ENCODE assay signal across 7 mouse cellular contexts in the genomic region with DNA sequence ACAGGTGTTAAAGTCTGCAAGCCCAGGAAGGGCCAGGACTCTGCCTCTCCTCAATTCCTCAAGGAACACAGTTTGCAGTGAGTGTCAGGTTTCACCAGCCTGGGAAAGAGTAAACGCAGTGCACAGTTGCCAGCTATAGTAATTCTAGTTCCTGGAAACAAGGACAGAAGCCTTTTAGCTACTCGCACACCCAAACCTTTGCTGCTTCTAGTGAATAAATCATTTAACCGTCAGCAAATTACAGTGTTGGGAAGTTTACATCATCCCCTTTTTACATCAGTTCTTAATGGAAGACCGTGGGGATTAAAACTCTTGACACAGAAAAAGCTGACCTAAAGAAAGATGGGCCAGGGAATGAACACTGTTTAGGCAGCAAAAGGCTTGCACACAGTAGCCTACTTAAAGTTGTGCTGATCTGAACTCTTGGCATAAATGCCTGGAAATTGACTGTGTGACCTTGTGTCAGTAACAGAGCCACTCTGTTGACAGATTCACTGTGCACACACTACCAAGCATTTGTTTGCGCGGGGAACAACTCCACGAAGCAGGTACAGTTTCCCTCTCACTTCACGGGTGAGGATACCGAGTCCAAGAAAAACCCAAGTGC. TPM values are rescaled to one million over a fixed set of nuclear protein-coding genes. Genes with fewer than 3 reads are reported as not detected.
DNase-seq lines count a peak whose midpoint lies in the region; ATAC-seq and TF ChIP-seq lines count a peak whose summit lies in the region.

No protein-coding gene starts in this region.

- no peaks in the 10 kb centered on the region for H3K9me3 ChIP-seq in embryonic facial prominence, embryonic 11.5 days (replicated peaks; ENCODE audit: control insufficient read depth, low read length)

- no peaks in the 10 kb centered on the region for H3K4me1 ChIP-seq in embryonic facial prominence, embryonic 11.5 days (ENCODE audit: control insufficient read depth, insufficient read depth, low read length)

- no peaks in the 10 kb centered on the region for H3K27me3 ChIP-seq in C2C12 (ENCODE audit: control insufficient read depth, insufficient read depth, insufficient read length)
- H3K27me3 ChIP-seq in embryonic facial prominence, embryonic 11.5 days (ENCODE audit: control insufficient read depth, insufficient read depth, low read length), result no peaks in the 10 kb centered on the region

- WGBS in embryonic facial prominence, embryonic 11.5 days, result 4% methylated on average over 9 of the region's 9 CpGs

- DNase-seq in 3T3-L1 (ENCODE audit: low read depth, low spot score), result peak; percentile 67
- DNase-seq in embryonic facial prominence, embryonic 11.5 days (ENCODE audit: low spot score), result peak; percentile 72
- peak; percentile 56 for DNase-seq in hindlimb bud, embryonic 11.5 days (ENCODE audit: extremely low spot score, low read depth, low spot score)
- no peak for DNase-seq in urinary bladder, postnatal 4 days (ENCODE audit: low spot score in 2 of 2)
- no peak for DNase-seq in testis, postnatal 10 days (ENCODE audit: low spot score)

- peak overlapping the region; percentile 97 for H3K9ac ChIP-seq in embryonic facial prominence, embryonic 11.5 days (replicated peaks; ENCODE audit: low read length)

- no peak for TF ChIP-seq CTCF in C2C12 (IDR thresholded peaks at IDR 0.05; ENCODE audit: control insufficient read depth, insufficient read depth, insufficient read length)

- peaks cover 28% of the 10 kb centered on the region for H3K79me3 ChIP-seq in C2C12 (ENCODE audit: low read depth)

- peak overlapping the region; percentile 88 for H3ac ChIP-seq in C2C12 (ENCODE audit: control insufficient read depth, insufficient read length, low read depth)

- peak overlapping the region; percentile 99 for H3K27ac ChIP-seq in embryonic facial prominence, embryonic 11.5 days (replicated peaks; ENCODE audit: low read depth, low read length)

- H3K36me3 ChIP-seq in C2C12 (ENCODE audit: control insufficient read depth, insufficient read depth), result no peaks in the 10 kb centered on the region
- no peaks in the 10 kb centered on the region for H3K36me3 ChIP-seq in embryonic facial prominence, embryonic 11.5 days (replicated peaks; ENCODE audit: control insufficient read depth, insufficient read depth, low read depth, low read length)

- peak overlapping the region; percentile 79 for H3K4me3 ChIP-seq in C2C12 (ENCODE audit: insufficient read depth, poor library complexity, severe bottlenecking)
- H3K4me3 ChIP-seq in embryonic facial prominence, embryonic 11.5 days (ENCODE audit: low read depth, low read length), result peak overlapping the region; percentile 92

- peak overlapping the region; percentile 78 for H3K4me2 ChIP-seq in embryonic facial prominence, embryonic 11.5 days (ENCODE audit: low read depth, low read length)

- H3K79me2 ChIP-seq in C2C12 (ENCODE audit: control insufficient read depth, insufficient read depth), result peaks cover 40% of the 10 kb centered on the region

- peak; percentile 49 for ATAC-seq in embryonic facial prominence, embryonic 11.5 days (replicated peaks; ENCODE audit: insufficient number of reproducible peaks, low FRiP score, low TSS enrichment, low read depth)
- peak; percentile 22 for ATAC-seq in megakaryocyte-erythroid progenitor cell, adult 5-6 weeks (replicated peaks; ENCODE audit: low FRiP score, low TSS enrichment, poor library complexity, severe bottlenecking)

TF ChIP-seq in C2C12, 6 proteins besides CTCF, POLR2A, EP300 and RAD21:
- TF ChIP-seq MYOD1 (IDR thresholded peaks at IDR 0.05; ENCODE audit: control insufficient read depth, insufficient read length, low read depth) (no peak), USF1 (IDR thresholded peaks at IDR 0.05; ENCODE audit: low read depth) (no peak), MYOG (IDR thresholded peaks at IDR 0.05; ENCODE audit: control insufficient read depth, extremely low read depth, insufficient read length) (no peak), CEBPB (IDR thresholded peaks at IDR 0.05; ENCODE audit: low read depth) (no peak), FOSL1 (IDR thresholded peaks at IDR 0.05; ENCODE audit: insufficient read depth, low read length, poor library complexity, severe bottlenecking) (no peak), MAX (IDR thresholded peaks at IDR 0.05) (no peak)

RNA-seq across cellular contexts. Expression of a gene that starts 0.6 kb away (rescaled TPM):
- polyA plus RNA-seq in C2C12 (2012; fragmentation: generic; extraction: Trizol), result 6.1 TPM
- 11.4 and 12.7 TPM in 2 replicates for polyA plus RNA-seq in embryonic facial prominence, embryonic 11.5 days (2014; fragmentation: Nextera tagmentation; extraction: Ambion mirVana)
- 38.6 and 43.4 TPM in 2 replicates for total RNA-seq in megakaryocyte-erythroid progenitor cell, adult 5-6 weeks (2014; fragmentation: Nextera tagmentation)
- total RNA-seq in megakaryocyte-erythroid progenitor cell, adult 5-6 weeks (2017), result 31.8 and 53.7 TPM in 2 replicates

Comparison
In these comparisons a context has a peak if more than half of its experiments do, and no peak if none do; other contexts are left out.
1. DNase-seq: peak in 3T3-L1 (single experiment), embryonic facial prominence, embryonic 11.5 days (single experiment) and hindlimb bud, embryonic 11.5 days (single experiment); none in urinary bladder, postnatal 4 days (0 of 2) and testis, postnatal 10 days (single experiment).